Mouse (Mus musculus): Measurements from ENCODE around the gene Megf8. TPM values are rescaled to one million over a fixed set of nuclear protein-coding genes. Genes with fewer than 3 reads are reported as not detected.

The Megf8 gene
- total and polyA plus RNA-seq, 2 experiments, result 1.5 to 5.1 TPM

DNA sequence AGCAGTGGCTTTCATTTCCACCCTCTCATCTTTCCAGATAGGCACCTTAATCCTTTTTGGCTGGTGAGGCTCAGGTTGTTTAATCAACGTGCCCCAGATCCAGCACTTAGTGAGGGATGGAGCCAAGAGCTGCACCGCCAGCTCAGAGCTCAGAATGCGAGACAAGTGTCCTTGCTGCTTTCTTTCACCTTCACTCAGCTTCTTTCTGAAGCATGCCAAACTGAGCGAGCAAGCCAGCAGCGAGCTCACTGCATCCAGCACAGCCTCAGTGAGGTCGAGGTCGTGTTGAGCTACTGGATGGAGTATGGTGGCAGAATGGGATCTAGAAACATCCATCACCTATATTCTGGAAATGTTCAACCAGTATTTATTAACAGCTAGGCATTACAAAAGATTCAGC lies 3.6 kb upstream of the Megf8 start:
- peaks cover 21% of the 10 kb centered on the region for H3K27me3 ChIP-seq (ENCODE audit: control insufficient read depth, insufficient read depth, low read length)
- no peak overlapping the region for H3K9ac ChIP-seq (ENCODE audit: low read depth, low read length)
- no peaks in the 10 kb centered on the region for H3K36me3 ChIP-seq (ENCODE audit: control insufficient read depth, insufficient read depth, low read length)
- no peaks in the 10 kb centered on the region for H3K79me2 ChIP-seq (ENCODE audit: control insufficient read depth, insufficient read depth, low read length)
- no peak for TF ChIP-seq POLR2A (IDR thresholded peaks at IDR 0.05; ENCODE audit: extremely low read depth, insufficient read depth, low read length)
- TF ChIP-seq CTCF (IDR thresholded peaks at IDR 0.05; ENCODE audit: low read depth, low read length), result no peak
- H3K4me3 ChIP-seq (ENCODE audit: insufficient read depth, low read depth, low read length), result no peak overlapping the region
- no peak overlapping the region for H3K27ac ChIP-seq (replicated peaks; ENCODE audit: insufficient read depth, low read depth, low read length)
- DNase-seq (ENCODE audit: extremely low read depth, low read depth, low spot score), result no peak
- no peaks in the 10 kb centered on the region for H3K4me1 ChIP-seq (ENCODE audit: control insufficient read depth, insufficient read depth, low read length)
- 39% methylated on average over 7 of the region's 7 CpGs for WGBS

DNA sequence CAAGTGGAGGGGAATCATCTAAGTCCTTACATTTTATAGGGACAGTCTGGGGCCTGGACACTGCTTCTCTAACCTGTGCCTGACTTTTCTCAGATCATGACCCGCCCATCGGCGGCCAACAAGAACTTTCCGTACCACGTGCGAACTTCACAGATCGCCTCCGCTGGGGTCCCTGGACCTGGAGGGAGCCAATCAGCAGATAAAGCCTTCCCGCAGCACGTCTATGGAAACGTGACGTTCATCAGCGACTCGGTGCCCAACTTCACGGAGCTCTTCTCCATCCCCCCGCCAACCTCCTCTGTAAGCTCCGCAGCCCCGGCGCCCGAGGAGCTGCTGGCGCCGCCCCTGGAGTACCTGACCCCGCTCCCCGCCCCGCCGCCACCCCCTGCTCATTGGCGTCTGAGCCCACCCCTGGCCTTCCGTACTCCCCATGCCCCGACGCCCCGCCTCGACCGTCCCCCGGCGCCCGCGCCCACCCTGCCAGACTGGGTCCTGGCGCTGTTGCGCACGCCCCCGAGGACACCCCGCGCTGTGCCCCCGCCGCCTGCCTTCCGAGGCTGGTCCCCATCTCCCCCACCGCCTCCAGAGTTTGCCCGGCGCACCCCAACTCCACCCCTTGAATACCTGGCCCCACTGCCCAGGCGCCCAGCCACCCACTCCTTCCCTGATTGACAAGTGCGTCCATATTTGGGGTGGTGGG lies 2.2 kb upstream of the Megf8 start:
- Histone ChIP-seq H3K36me3 (ENCODE audit: control insufficient read depth, insufficient read depth, low read length) (no peaks in the 10 kb centered on the region), H3K4me1 (ENCODE audit: control insufficient read depth, insufficient read depth, low read length) (no peaks in the 10 kb centered on the region), H3K4me3 (ENCODE audit: insufficient read depth, low read depth, low read length) (no peak overlapping the region), H3K27ac (replicated peaks; ENCODE audit: insufficient read depth, low read depth, low read length) (no peak overlapping the region), H3K27me3 (ENCODE audit: control insufficient read depth, insufficient read depth, low read length) (peaks cover 21% of the 10 kb centered on the region), H3K9ac (ENCODE audit: low read depth, low read length) (no peak overlapping the region; the same call in 1 of the 2 replicates), H3K79me2 (ENCODE audit: control insufficient read depth, insufficient read depth, low read length) (no peaks in the 10 kb centered on the region)
- 9% methylated on average over 49 of the region's 51 CpGs for WGBS
- no peak for TF ChIP-seq CTCF (IDR thresholded peaks at IDR 0.05; ENCODE audit: low read depth, low read length)
- no peak for TF ChIP-seq POLR2A (IDR thresholded peaks at IDR 0.05; ENCODE audit: extremely low read depth, insufficient read depth, low read length)
- DNase-seq (ENCODE audit: extremely low read depth, low read depth, low spot score), result no peak

DNA sequence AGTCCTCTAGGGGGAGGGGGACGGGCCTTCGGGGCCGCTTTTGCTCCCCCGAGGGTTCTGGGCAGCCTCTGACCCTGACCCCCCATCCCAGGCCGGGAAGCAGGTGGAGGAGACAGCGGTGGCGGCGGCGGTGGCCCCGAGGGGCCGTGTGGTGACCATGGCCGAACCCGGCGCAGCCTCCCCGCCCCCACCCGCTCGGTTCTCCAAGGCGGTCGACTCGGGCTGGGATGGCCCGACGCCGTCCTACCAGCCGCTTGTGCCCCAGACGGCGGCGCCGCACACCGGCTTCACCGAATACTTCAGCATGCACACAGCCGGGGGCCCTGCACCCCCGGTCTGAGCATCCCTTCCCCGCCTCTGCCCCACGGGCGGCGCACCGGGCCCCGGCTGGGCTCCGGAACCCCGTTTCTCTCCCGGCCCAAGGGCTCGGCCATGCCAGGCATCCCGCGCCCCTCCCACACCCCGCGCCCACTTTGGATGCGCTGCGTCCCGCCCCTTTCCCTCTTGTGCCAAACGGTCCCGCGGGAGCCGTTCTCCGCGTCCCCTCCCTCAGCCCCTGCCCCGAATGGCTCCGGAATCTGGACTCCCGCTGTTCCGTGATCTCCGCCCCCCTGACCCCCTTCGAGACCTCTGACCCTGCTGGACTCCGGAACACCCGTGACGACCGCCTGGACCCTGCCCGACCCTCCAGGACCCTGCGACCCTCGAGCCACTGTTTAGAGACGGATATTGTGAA lies 1.5 kb upstream of the Megf8 start:
- Histone ChIP-seq H3K4me3 (ENCODE audit: insufficient read depth, low read depth, low read length) (peak overlapping the region; percentile 38; the same call in 1 of the 2 replicates), H3K27me3 (ENCODE audit: control insufficient read depth, insufficient read depth, low read length) (peaks cover 21% of the 10 kb centered on the region)
- TF ChIP-seq CTCF (IDR thresholded peaks at IDR 0.05; ENCODE audit: low read depth, low read length), result no peak

DNA sequence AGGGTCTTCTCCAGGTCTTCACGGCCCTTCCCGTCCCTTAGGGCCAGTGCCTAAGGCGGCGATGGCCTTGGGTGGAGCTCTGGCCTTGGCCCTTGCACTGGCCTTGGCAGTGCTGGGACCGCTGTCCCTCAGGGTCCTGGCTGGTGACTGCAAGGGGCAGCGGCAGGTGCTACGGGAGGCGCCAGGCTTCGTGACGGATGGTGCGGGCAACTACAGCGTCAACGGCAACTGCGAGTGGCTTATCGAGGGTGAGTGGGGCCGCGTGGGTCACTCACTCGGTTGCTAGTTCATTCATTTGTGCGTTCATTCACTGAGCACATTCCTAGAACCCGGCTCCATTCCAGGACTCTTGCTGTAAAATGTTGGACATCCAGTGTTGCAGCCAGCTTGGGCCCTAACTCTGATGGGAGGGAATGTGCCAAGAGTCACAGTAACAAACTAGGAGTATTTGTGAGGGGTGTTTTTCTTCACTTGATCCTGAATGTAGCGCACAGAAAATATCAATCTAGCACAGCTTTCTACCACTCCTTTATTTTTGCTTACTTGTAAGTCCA lies 559 bp downstream of the Megf8 start:
- Histone ChIP-seq H3K27ac (replicated peaks; ENCODE audit: insufficient read depth, low read depth, low read length) (no peak overlapping the region), H3K9ac (ENCODE audit: low read depth, low read length) (peak overlapping the region; percentile 76), H3K4me3 (ENCODE audit: insufficient read depth, low read depth, low read length) (peak overlapping the region; percentile 76), H3K79me2 (ENCODE audit: control insufficient read depth, insufficient read depth, low read length) (no peaks in the 10 kb centered on the region), H3K4me1 (ENCODE audit: control insufficient read depth, insufficient read depth, low read length) (no peaks in the 10 kb centered on the region), H3K27me3 (ENCODE audit: control insufficient read depth, insufficient read depth, low read length) (peaks cover 19% of the 10 kb centered on the region), H3K36me3 (ENCODE audit: control insufficient read depth, insufficient read depth, low read length) (no peaks in the 10 kb centered on the region)
- TF ChIP-seq POLR2A (IDR thresholded peaks at IDR 0.05; ENCODE audit: extremely low read depth, insufficient read depth, low read length) (no peak), CTCF (IDR thresholded peaks at IDR 0.05; ENCODE audit: low read depth, low read length) (no peak)
- WGBS, result 56% methylated on average over 21 of the region's 21 CpGs
- DNase-seq (ENCODE audit: extremely low read depth, low read depth, low spot score), result no peak

More for the DNA sequence above, 1.5 kb upstream of the Megf8 start:
- H3K79me2 ChIP-seq (ENCODE audit: control insufficient read depth, insufficient read depth, low read length), result no peaks in the 10 kb centered on the region
- H3K36me3 ChIP-seq (ENCODE audit: control insufficient read depth, insufficient read depth, low read length), result no peaks in the 10 kb centered on the region
- no peaks in the 10 kb centered on the region for H3K4me1 ChIP-seq (ENCODE audit: control insufficient read depth, insufficient read depth, low read length)
- 2% methylated on average over 69 of the region's 69 CpGs for WGBS
- no peak for DNase-seq (ENCODE audit: extremely low read depth, low read depth, low spot score)
- H3K9ac ChIP-seq (ENCODE audit: low read depth, low read length), result no peak overlapping the region
- no peak overlapping the region for H3K27ac ChIP-seq (replicated peaks; ENCODE audit: insufficient read depth, low read depth, low read length)

GRCm38 (mm10) chr7:25322058-25322484 lies 5.1 kb downstream of the Megf8 start:
- Histone ChIP-seq H3K27ac (replicated peaks; ENCODE audit: insufficient read depth, low read depth, low read length) (no peak overlapping the region), H3K27me3 (ENCODE audit: control insufficient read depth, insufficient read depth, low read length) (no peaks in the 10 kb centered on the region), H3K9ac (ENCODE audit: low read depth, low read length) (no peak overlapping the region), H3K4me3 (ENCODE audit: insufficient read depth, low read depth, low read length) (no peak overlapping the region), H3K79me2 (ENCODE audit: control insufficient read depth, insufficient read depth, low read length) (no peaks in the 10 kb centered on the region; the same call in 1 of the 2 replicates), H3K4me1 (ENCODE audit: control insufficient read depth, insufficient read depth, low read length) (no peaks in the 10 kb centered on the region), H3K36me3 (ENCODE audit: control insufficient read depth, insufficient read depth, low read length) (no peaks in the 10 kb centered on the region)
- TF ChIP-seq POLR2A (IDR thresholded peaks at IDR 0.05; ENCODE audit: extremely low read depth, insufficient read depth, low read length) (no peak), CTCF (IDR thresholded peaks at IDR 0.05; ENCODE audit: low read depth, low read length) (no peak)
- no peak for DNase-seq (ENCODE audit: extremely low read depth, low read depth, low spot score)
- 66% methylated on average over 6 of the region's 6 CpGs for WGBS
